Mouse (Mus musculus): ENCODE results near the gene Olfr117. TPM values are rescaled to one million over a fixed set of nuclear protein-coding genes. Genes with fewer than 3 reads are reported as not detected.
"Not testable (repeated sequence)": the region's sequence is repeated elsewhere in the genome, so short reads cannot be mapped to it uniquely, and the experiment has no call there.

Olfr117 gene
- polyA plus RNA-seq (2012; rRNA removed) = not detected in 2 replicates

DNA sequence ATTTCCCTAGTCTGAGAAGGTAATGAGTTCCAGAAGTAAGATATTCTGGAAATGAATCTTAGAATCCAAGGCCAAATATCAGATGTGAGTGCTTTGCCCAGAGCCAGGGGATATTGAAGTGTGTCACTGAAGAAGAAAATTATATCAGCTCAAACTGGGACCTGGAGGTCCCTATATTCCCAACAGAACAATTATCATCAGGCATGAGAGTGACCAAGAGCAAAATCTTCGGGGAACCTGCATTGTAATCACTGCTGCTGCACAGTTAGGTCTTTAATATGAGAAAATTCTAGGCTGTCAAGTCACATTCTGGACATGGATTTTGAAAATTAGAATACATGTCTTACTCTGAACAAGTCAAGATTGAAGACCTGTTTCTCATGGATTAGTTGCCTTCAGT lies at the start of gene Olfr117:
Gene Olfr117, minus strand, starts transcription at position 101 of the 400 bp plus-strand sequence.
- no peak within 1 kb of the TSS for H3K27ac ChIP-seq (ENCODE audit: insufficient read depth, low read depth, low read length)
- no peaks in the 10 kb centered on the region for H3K36me3 ChIP-seq (ENCODE audit: control insufficient read depth, insufficient read depth, low read length)
- no peaks in the 10 kb centered on the region for H3K4me1 ChIP-seq (ENCODE audit: control insufficient read depth, insufficient read depth, low read length)
- 56% methylated on average over 1 of the region's 1 CpGs for WGBS
- no peak within 1 kb of the TSS for H3K4me3 ChIP-seq (ENCODE audit: insufficient read depth, low read depth, low read length)
- DNase-seq = no peak
- H3K27me3 ChIP-seq (replicated peaks; ENCODE audit: control insufficient read depth, insufficient read depth, low read length) = no peaks in the 10 kb centered on the region
- TF ChIP-seq POLR2A (IDR thresholded peaks at IDR 0.05; ENCODE audit: low read depth, low read length) (no peak), CTCF (conservative IDR thresholded peaks at IDR 0.05; ENCODE audit: insufficient read depth, insufficient read length, low read depth, low read length) (no peak)

DNA sequence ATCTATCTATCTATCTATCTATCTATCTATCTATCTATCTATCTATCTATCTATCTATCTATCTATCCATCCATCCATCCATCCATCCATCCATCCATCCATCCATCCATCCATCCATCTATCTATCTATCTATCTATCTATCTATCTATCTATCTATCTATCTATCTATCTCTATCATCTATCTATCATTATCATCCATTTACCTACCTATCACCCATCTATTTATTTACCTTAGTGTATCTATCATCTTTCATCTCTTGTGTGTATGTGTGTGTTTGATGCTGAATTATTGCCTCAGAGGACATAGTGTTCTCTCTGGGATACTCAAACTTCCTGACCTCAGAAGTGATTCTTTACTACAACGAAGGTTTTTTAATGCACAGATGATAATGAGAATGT lies 32.7 kb upstream of the Olfr117 start, which contains the start of gene Olfr119:
Gene Olfr119, plus strand, starts transcription at position 301 of the 400 bp plus-strand sequence.
- not testable (repeated sequence) for H3K27me3 ChIP-seq (replicated peaks; ENCODE audit: control insufficient read depth, insufficient read depth, low read length); H3K27ac ChIP-seq (ENCODE audit: insufficient read depth, low read depth, low read length); H3K36me3 ChIP-seq (ENCODE audit: control insufficient read depth, insufficient read depth, low read length); H3K4me1 ChIP-seq (ENCODE audit: control insufficient read depth, insufficient read depth, low read length); H3K4me3 ChIP-seq (ENCODE audit: insufficient read depth, low read depth, low read length); DNase-seq
- WGBS = 62% methylated on average over 1 of the region's 1 CpGs

DNA sequence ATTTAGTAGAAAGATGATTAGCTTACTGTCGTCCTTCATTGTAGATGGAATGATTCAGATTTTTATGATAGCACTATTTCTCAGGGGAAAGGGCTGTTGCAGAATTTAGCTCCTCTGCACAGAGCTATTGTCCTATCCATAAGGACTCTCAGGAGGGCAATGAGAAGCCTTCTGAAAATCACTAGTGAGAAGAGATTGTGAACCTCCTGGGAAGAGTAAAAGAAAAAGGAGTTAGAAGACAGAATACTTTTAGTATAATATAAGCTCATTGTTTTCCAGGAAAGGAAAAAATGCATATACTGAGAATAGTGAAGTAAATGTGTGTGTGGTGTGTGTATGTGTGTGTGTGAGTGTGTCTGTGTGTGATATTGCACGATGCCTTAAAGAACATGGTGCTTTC lies 3.1 kb upstream of the Olfr117 start, which contains the start of gene Olfr118:
Gene Olfr118, plus strand, starts transcription at position 301 of the 400 bp plus-strand sequence.
- Histone ChIP-seq H3K27ac (ENCODE audit: insufficient read depth, low read depth, low read length) (no peak within 1 kb of the TSS), H3K4me3 (ENCODE audit: insufficient read depth, low read depth, low read length) (no peak within 1 kb of the TSS), H3K27me3 (replicated peaks; ENCODE audit: control insufficient read depth, insufficient read depth, low read length) (no peaks in the 10 kb centered on the region), H3K36me3 (ENCODE audit: control insufficient read depth, insufficient read depth, low read length) (no peaks in the 10 kb centered on the region), H3K4me1 (ENCODE audit: control insufficient read depth, insufficient read depth, low read length) (no peaks in the 10 kb centered on the region)
- TF ChIP-seq CTCF (conservative IDR thresholded peaks at IDR 0.05; ENCODE audit: insufficient read depth, insufficient read length, low read depth, low read length) (no peak), POLR2A (IDR thresholded peaks at IDR 0.05; ENCODE audit: low read depth, low read length) (no peak)
- no peak for DNase-seq
- WGBS = 61% methylated on average over 2 of the region's 2 CpGs

DNA sequence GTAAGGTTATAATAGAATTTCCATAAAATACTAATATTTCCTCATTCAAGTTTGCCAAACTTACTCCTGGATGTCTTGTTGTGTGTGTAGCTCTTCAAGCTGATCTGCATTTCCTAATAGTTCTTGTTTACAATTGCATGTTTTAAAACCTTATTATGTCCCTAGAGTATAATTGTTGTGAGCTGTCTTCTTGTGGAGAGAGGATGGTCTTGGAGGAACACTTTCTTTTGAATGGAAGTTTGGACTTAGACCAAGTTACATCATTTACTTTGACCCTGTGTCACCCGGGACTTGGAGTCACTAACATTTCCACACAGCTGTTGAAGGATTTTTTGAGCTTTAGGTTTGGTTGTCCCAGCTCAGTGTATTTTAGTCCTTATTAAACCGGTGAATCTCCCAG lies 36.6 kb downstream of the Olfr117 start, which contains the start of the genes Olfr115 and Olfr116:
Gene Olfr115, minus strand, starts transcription at position 101 of the 400 bp plus-strand sequence.
Gene Olfr116, minus strand, starts transcription at position 191 of the 400 bp plus-strand sequence.
- 80% methylated on average over 2 of the region's 2 CpGs for WGBS
- Histone ChIP-seq H3K4me3 (ENCODE audit: insufficient read depth, low read depth, low read length) (no peak within 1 kb of the TSS), H3K27me3 (replicated peaks; ENCODE audit: control insufficient read depth, insufficient read depth, low read length) (no peaks in the 10 kb centered on the region), H3K36me3 (ENCODE audit: control insufficient read depth, insufficient read depth, low read length) (no peaks in the 10 kb centered on the region), H3K27ac (ENCODE audit: insufficient read depth, low read depth, low read length) (no peak within 1 kb of the TSS), H3K4me1 (ENCODE audit: control insufficient read depth, insufficient read depth, low read length) (no peaks in the 10 kb centered on the region)
- no peak for DNase-seq
- TF ChIP-seq POLR2A (IDR thresholded peaks at IDR 0.05; ENCODE audit: low read depth, low read length) (no peak), CTCF (conservative IDR thresholded peaks at IDR 0.05; ENCODE audit: insufficient read depth, insufficient read length, low read depth, low read length) (no peak)

Other genes starting within 250 kb of the Olfr117 start
- gene Olfr108, start 218.3 kb downstream of the Olfr117 start, polyA plus RNA-seq (2012; rRNA removed) = not detected in 2 replicates
- gene Olfr109, start 204.9 kb downstream of the Olfr117 start, polyA plus RNA-seq (2012; rRNA removed) = not detected in 2 replicates
- gene H2-M2, start 180.2 kb downstream of the Olfr117 start, polyA plus RNA-seq (2012; rRNA removed) = 0.18 and 1.3 TPM in 2 replicates
- not detected in 2 replicates for gene Olfr110, start 171.3 kb downstream of the Olfr117 start, polyA plus RNA-seq (2012; rRNA removed)
- 0.08 and 0.25 TPM in 2 replicates for gene Olfr111, start 155.8 kb downstream of the Olfr117 start, polyA plus RNA-seq (2012; rRNA removed)
- gene Olfr112, start 94.3 kb downstream of the Olfr117 start, polyA plus RNA-seq (2012; rRNA removed) = not detected in 2 replicates
- not detected in 2 replicates for gene Olfr113, start 86.1 kb downstream of the Olfr117 start, polyA plus RNA-seq (2012; rRNA removed)
- gene Olfr114, start 71.0 kb downstream of the Olfr117 start, polyA plus RNA-seq (2012; rRNA removed) = not detected in 2 replicates
- not detected in 2 replicates for gene Olfr115, start 36.7 kb downstream of the Olfr117 start, polyA plus RNA-seq (2012; rRNA removed)
- gene Olfr116, start 36.6 kb downstream of the Olfr117 start, polyA plus RNA-seq (2012; rRNA removed) = not detected in 2 replicates
- not detected in 2 replicates for gene Olfr118, start 3.2 kb upstream of the Olfr117 start, polyA plus RNA-seq (2012; rRNA removed)
- not detected in 2 replicates for gene Olfr119, start 32.8 kb upstream of the Olfr117 start, polyA plus RNA-seq (2012; rRNA removed)
- gene Olfr120, start 58.0 kb upstream of the Olfr117 start, polyA plus RNA-seq (2012; rRNA removed) = not detected in 2 replicates
- not detected in 2 replicates for gene Olfr121, start 85.1 kb upstream of the Olfr117 start, polyA plus RNA-seq (2012; rRNA removed)
- gene Olfr122, start 104.8 kb upstream of the Olfr117 start, polyA plus RNA-seq (2012; rRNA removed) = not detected in 2 replicates
- gene Olfr123, start 129.7 kb upstream of the Olfr117 start, polyA plus RNA-seq (2012; rRNA removed) = not detected in 2 replicates
- gene Olfr124, start 136.1 kb upstream of the Olfr117 start, polyA plus RNA-seq (2012; rRNA removed) = not detected in 2 replicates
- gene Olfr125, start 169.2 kb upstream of the Olfr117 start, polyA plus RNA-seq (2012; rRNA removed) = not detected in 2 replicates
- not detected in 2 replicates for gene Olfr126, start 183.7 kb upstream of the Olfr117 start, polyA plus RNA-seq (2012; rRNA removed)
- not detected in 2 replicates for gene Olfr127, start 236.7 kb upstream of the Olfr117 start, polyA plus RNA-seq (2012; rRNA removed)

Measured in kidney, adult 2 months (tissue).